Mouse (Mus musculus): Measurements from ENCODE around the gene Tmem179.

The Tmem179 gene

DNA sequence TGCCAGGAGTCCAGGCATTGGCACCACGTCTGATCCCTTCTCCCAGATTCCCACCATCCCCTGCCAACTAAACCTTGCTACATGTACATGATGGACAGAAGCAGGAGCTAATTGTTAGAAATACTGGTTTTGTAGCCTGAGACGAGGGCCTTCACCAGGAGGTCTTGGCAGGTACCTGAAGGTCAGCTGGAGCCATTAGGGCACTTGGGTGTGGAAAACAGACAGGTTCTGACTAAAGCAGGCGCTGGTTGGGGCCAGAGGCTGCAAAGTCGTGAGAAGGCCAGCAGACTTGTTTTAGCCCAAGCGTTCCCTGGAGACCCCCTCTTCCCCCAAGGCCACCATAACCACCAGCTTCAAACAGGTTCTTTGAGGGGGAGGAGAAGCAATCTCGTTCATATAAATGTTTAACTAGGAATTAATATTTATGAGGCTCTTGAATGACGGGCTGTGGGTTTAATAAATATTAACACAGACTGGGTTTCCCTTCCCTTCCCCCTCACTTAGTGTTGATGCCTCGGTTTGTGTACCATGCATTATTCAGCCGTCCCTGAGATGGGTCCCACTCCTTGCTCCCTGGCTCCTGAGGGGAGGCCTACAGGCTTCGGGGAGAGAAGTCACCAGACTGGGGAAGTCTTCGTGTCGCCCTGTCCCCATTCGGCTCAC lies 25.8 kb upstream of the Tmem179 start:
- in situ Hi-C loops (cut with MboI; ENCODE audit: low pct_unique_long_range_greater_than_20kb in 1 of 2, low sequenced_read_pairs in 2 of 2, unreplicated experiment in 1 of 2) = loop anchor here (10.0 kb wide), 1 partner anchor 398 kb away; the partner anchor contains the start of gene Kif26a (in 2 of the 2)

DNA sequence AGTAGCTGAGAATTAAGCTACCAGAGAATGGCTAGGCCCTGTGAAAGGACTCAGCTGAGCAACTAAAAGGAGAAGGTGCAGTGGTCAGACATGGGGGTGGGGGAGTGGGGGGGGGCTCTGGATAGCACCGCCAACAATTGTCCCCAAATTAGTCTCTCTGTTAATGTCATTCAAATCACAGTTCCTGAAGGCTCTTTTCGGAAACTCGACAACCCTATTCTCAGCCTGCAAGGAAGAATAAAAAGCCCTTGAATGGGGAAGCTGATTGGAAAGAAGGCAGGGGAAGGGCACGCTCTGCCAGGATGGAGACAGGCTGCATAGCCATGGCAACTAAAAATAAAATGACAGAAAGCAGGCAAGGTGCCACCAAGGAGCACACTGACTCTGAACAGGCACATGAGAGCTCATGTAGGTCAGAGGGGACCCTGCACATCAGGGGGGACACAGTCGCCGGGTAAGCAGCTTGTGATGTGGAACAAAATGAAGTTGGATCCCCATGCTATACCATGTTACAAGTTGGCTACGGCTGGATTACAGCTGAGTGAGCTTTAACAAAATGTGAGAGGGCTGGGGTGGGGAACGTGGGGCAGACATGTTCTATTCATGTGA lies 25.0 kb upstream of the Tmem179 start:
- in situ Hi-C loops (cut with MboI; ENCODE audit: low pct_unique_long_range_greater_than_20kb in 1 of 2, low sequenced_read_pairs in 2 of 2, unreplicated experiment in 1 of 2) = loop anchor here (10.0 kb wide), 1 partner anchor 397 kb away; the partner anchor contains the start of gene Kif26a (in 2 of the 2)

DNA sequence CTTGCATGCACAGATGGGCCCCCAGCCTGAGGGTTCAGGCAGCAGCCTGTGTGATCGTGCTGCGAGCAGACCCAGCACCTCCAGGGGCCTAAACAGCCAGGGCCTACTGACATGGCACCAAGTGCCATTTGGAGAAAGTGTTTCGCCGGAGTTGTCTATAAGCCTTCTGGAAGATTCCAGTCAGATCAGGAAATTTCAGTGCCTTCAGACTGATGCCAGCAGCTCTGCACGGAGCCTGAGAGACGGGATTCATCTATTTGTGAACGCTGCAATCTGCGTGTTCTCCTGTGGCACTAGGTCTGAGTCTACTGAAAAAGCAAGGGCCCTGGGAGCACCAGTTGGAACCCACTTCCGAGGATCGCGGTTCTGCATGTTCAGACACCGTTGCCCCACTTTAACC lies 23.8 kb upstream of the Tmem179 start:
- in situ Hi-C loops (cut with MboI; ENCODE audit: low pct_unique_long_range_greater_than_20kb in 1 of 2, low sequenced_read_pairs in 2 of 2, unreplicated experiment in 1 of 2) = loop anchor here (10.0 kb wide), 1 partner anchor 396 kb away; the partner anchor contains the start of gene Kif26a (in 2 of the 2)

DNA sequence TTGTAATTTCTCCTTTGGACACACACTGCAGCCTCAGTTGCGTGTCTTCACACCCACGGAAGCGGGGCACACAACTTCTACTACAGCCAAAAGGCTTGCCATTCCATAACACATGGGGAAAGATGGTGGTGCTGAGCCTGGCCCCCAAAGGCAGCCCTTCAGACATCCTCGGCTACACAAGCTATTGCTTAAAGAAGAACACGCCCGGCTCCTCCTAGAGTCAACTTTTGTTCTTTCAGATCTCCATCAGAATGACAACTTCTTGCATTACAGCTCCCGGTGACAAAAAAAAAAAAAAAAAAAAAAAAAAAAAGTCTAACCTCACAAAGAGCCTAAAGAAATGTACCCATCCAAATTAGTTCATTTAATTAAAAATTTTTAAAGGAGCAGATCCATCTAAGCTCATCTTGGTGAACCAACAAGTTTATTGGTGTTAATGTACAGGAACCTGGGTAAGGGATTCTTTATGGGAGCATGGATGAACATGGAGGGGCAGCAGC lies 23.0 kb upstream of the Tmem179 start:
- in situ Hi-C loops (cut with MboI; ENCODE audit: low pct_unique_long_range_greater_than_20kb in 1 of 2, low sequenced_read_pairs in 2 of 2, unreplicated experiment in 1 of 2) = loop anchor here in 1 of 2 experiments (5.0 kb wide), 1 partner anchor 52 kb away; the partner anchor contains the start of gene A530016L24Rik

DNA sequence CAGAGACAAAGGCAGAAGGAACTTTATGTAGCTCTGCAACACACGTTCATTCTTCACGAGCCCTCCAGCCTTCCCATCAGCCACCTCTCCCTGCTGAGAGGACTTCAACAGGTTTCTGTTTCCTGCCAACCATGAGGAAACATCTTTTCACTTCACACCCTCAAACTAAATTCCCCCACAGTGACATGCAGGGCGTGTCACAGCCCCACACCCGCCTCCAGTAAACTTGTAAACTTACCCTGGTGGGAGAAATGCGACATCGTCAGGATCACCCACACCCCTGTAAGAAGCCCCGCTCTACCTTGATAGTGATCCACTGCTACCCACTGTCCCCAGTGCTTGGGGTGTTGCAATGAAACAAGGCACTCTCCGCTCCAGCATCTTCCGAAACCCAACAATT lies 21.8 kb upstream of the Tmem179 start:
- in situ Hi-C loops (cut with MboI; ENCODE audit: low pct_unique_long_range_greater_than_20kb in 1 of 2, low sequenced_read_pairs in 2 of 2, unreplicated experiment in 1 of 2) = loop anchor here in 1 of 2 experiments (5.0 kb wide), 1 partner anchor 51 kb away; the partner anchor contains the start of gene A530016L24Rik

DNA sequence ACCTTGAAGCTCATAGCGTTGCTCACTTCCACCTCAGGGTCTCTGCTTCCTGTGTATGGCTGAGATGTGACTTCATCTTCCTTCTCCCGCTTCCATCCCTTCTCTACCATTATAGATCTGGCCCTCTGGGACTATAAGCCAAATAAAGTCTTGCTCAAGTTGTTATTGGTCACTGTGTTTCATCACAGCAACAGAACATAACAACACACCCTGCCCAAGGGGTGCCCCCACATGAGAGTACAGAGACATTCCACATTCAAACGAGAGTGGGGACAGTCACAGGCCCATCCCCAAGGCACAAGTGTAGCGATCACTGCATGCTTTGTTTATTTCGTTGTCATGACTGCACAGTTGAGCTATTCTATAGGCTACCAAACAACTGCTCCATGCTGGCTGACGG lies 20.7 kb upstream of the Tmem179 start:
- in situ Hi-C loops (cut with MboI; ENCODE audit: low pct_unique_long_range_greater_than_20kb in 1 of 2, low sequenced_read_pairs in 2 of 2, unreplicated experiment in 1 of 2) = loop anchor here in 1 of 2 experiments (5.0 kb wide), 1 partner anchor 50 kb away; the partner anchor contains the start of gene A530016L24Rik

- in situ Hi-C loops (cut with MboI; ENCODE audit: low pct_unique_long_range_greater_than_20kb in 1 of 2, low sequenced_read_pairs in 2 of 2, unreplicated experiment in 1 of 2) = no loop called here
Measured at GRCm38 (mm10) chr12:112533758-112534157, 17.2 kb upstream of the Tmem179 start.

- in situ Hi-C loops (cut with MboI; ENCODE audit: low pct_unique_long_range_greater_than_20kb in 1 of 2, low sequenced_read_pairs in 2 of 2, unreplicated experiment in 1 of 2) = no loop called here
Measured at GRCm38 (mm10) chr12:112518105-112518504, 1.6 kb upstream of the Tmem179 start.

- in situ Hi-C loops (cut with MboI; ENCODE audit: low pct_unique_long_range_greater_than_20kb in 1 of 2, low sequenced_read_pairs in 2 of 2, unreplicated experiment in 1 of 2) = no loop called here
Measured at GRCm38 (mm10) chr12:112514897-112515296, 1.6 kb downstream of the Tmem179 start.

GRCm38 (mm10) chr12:112510733-112511372 lies 5.7 kb downstream of the Tmem179 start:
- in situ Hi-C loops (cut with MboI; ENCODE audit: low pct_unique_long_range_greater_than_20kb in 1 of 2, low sequenced_read_pairs in 2 of 2, unreplicated experiment in 1 of 2) = no loop called here

DNA sequence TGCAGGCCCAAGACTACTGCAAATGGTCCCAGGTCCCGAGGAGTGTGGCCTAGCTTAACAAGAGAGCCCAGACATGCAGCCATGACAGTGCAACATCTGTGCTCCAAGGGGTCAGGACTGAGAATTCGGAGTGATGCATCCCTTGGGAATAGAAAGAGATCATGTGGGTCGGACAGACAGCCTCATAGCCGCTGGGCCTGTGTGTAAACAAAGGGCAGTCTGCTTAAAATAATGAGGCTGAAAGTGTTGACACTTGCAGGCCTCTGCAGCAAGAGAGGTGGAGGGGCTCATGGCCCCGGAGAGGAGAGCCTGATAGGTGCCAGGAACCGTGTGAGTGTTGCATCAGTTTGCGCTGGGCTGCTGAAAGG lies 6.2 kb downstream of the Tmem179 start:
- in situ Hi-C loops (cut with MboI; ENCODE audit: low pct_unique_long_range_greater_than_20kb in 1 of 2, low sequenced_read_pairs in 2 of 2, unreplicated experiment in 1 of 2) = no loop called here

GRCm38 (mm10) chr12:112507984-112508383 lies 8.6 kb downstream of the Tmem179 start:
- in situ Hi-C loops (cut with MboI; ENCODE audit: low pct_unique_long_range_greater_than_20kb in 1 of 2, low sequenced_read_pairs in 2 of 2, unreplicated experiment in 1 of 2) = no loop called here

DNA sequence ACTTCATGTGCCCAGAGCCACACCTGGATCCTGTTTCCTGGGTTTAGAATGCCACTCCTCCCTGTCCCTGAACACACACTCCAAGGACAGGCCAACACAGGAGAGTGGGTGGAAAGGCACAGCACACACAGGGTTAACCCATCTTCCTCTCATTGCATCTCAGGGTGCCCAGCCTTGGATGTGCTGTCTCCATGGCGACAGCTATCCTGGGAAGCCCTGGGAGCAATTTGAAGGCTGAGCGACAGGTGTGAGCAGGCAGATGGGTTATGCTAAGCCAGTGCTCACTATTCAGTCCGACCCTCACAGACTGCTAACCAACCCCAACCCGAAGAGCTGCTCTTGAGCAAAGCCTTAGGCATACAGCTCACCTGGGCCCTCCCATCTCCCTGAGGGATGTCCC lies 9.3 kb downstream of the Tmem179 start:
- in situ Hi-C loops (cut with MboI; ENCODE audit: low pct_unique_long_range_greater_than_20kb in 1 of 2, low sequenced_read_pairs in 2 of 2, unreplicated experiment in 1 of 2) = no loop called here

- in situ Hi-C loops (cut with MboI; ENCODE audit: low pct_unique_long_range_greater_than_20kb in 1 of 2, low sequenced_read_pairs in 2 of 2, unreplicated experiment in 1 of 2) = no loop called here
Measured at GRCm38 (mm10) chr12:112506267-112506666, 10.3 kb downstream of the Tmem179 start.

DNA sequence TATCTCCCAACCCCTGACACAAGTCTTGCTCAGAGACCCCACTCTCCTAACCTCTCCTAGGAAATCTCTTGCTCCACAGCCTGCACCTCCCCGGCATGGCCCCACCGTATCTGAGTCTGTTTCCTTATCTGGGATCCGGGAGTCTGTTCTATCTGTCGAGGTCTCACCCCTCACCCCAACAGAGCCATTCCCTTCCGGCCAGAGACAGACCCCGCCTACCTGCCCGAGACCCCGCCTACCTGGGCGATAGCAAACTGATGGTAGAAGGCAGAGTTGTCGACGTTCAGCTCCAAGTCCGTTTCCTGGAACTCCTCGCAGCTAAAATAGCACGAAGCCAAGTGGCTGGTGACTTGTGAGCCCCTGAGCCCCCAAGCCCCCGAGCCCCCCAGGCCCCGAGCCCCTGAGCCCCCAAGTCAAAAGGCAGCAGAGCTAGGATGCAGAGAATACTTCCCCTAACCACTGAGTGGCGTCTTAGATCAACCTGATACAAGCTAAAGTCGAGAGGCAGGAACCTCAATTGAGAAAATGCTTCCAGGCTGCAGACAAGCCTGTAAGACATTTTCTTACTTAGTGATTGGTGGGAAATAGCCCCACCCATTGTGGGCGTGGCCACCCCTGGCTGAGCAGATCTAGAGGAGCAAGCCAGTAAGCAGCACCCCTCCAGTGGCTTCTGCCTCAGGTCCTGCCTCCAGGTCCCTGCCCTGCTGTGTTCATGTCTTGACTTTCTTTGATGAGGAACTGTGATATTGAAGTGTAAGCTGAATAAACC lies 13.4 kb downstream of the Tmem179 start:
- in situ Hi-C loops (cut with MboI; ENCODE audit: low pct_unique_long_range_greater_than_20kb in 1 of 2, low sequenced_read_pairs in 2 of 2, unreplicated experiment in 1 of 2) = no loop called here

- in situ Hi-C loops (cut with MboI; ENCODE audit: low pct_unique_long_range_greater_than_20kb in 1 of 2, low sequenced_read_pairs in 2 of 2, unreplicated experiment in 1 of 2) = no loop called here
Measured at GRCm38 (mm10) chr12:112498683-112499082, 17.9 kb downstream of the Tmem179 start.

DNA sequence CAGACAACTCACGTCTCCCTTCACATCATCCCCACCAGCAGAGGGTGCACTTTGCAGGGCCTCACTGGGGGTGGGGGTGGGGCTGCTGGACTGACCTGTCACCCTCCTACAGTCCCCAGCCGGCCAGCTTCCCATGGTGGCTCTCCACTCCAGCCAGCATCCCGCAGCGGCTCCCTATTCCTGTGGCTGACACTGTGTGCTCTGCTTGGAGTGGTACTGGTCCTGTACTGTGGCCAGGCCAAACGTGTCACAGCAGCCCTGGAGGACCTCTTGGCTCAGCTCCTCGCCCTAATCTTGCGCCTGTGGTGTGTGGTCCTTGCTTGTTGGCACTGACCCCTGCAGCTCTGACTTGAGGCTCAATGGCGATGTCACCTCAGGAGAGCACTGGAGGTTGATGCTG lies 18.8 kb downstream of the Tmem179 start:
- in situ Hi-C loops (cut with MboI; ENCODE audit: low pct_unique_long_range_greater_than_20kb in 1 of 2, low sequenced_read_pairs in 2 of 2, unreplicated experiment in 1 of 2) = no loop called here

- in situ Hi-C loops (cut with MboI; ENCODE audit: low pct_unique_long_range_greater_than_20kb in 1 of 2, low sequenced_read_pairs in 2 of 2, unreplicated experiment in 1 of 2) = no loop called here
Measured at GRCm38 (mm10) chr12:112496136-112496535, 20.4 kb downstream of the Tmem179 start.

Measured in mouse embryonic stem cell (cell line).